Mouse (Mus musculus) heart, adult 8-10 months (tissue): ENCODE results near the gene Ubr7. TPM values are rescaled to one million over a fixed set of nuclear protein-coding genes. Genes with fewer than 3 reads are reported as not detected.

ENCODE experiments used
- DNase-seq: peaks from one replicate; pipeline ENCODE4 v3.0.0; 2022; ENCODE audit warnings: low spot score
- total RNA-seq, 4 experiments: library from RNA; stranded (reverse); gene quantifications; 2 replicates each; pipeline ENCODE4 v1.2.4; 2022

Ubr7 gene
- total RNA-seq, 4 experiments from 2014 or later, result 23.1 to 24.9 (median 24.7) TPM

DNA sequence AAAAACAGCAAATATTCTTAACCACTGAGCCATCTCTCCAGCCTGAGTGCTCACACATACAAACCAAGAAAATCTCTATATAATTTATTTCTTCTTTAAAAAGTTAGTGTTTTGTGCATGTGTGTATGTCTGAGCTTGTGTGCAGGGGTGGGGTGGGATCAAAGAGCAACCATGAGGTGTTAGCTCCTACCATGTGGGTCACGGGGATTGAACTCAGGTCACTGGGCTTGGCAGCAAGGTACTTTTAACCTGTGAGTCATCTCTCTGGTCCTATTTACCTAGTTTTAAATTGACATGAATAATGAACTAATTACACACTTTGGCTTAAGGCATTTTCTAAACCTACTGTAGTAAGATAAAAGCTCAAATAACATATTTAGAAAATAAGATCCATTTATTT, 68.6 kb downstream of the Ubr7 start:
- no peak for DNase-seq

- no peak for DNase-seq
Measured at GRCm38 (mm10) chr12:102827119-102827518, 69.4 kb downstream of the Ubr7 start.

Other genes with a start within 250 kb of the Ubr7 start
- under 1 TPM in 2 of 4 experiments, not detected in 2; 0.14 TPM for gene Chga, start 203.0 kb upstream of the Ubr7 start, total RNA-seq
- gene Itpk1, start 53.0 kb upstream of the Ubr7 start, total RNA-seq, result 1 to 10 TPM; 6.9 to 8.0 (median 7.6) TPM
- 1 to 10 TPM; 5.9 to 7.3 (median 6.6) TPM for gene Moap1, start 14.3 kb upstream of the Ubr7 start, total RNA-seq
- gene Tmem251, start 14.2 kb upstream of the Ubr7 start, total RNA-seq, result 1 to 10 TPM; 3.5 to 4.7 (median 4.4) TPM
- not detected for gene Gm28051, start 202 bp upstream of the Ubr7 start, total RNA-seq
- 10 to 100 TPM in 3 of 4 experiments, 1 to 10 TPM in 1; 9.4 to 14.2 (median 10.9) TPM for gene Gon7, start 164 bp upstream of the Ubr7 start, total RNA-seq
- 1 to 10 TPM; 3.6 to 4.5 (median 3.8) TPM for gene Gm20604, start 705 bp downstream of the Ubr7 start, total RNA-seq
- 10 to 100 TPM; 22.8 to 27.1 (median 26.1) TPM for gene Btbd7, start 120.5 kb downstream of the Ubr7 start, total RNA-seq
- not detected for gene Cox8c, start 141.3 kb downstream of the Ubr7 start, total RNA-seq
- under 1 TPM in 2 of 4 experiments, not detected in 2; 0.06 to 0.08 TPM for gene Unc79, start 190.9 kb downstream of the Ubr7 start, total RNA-seq